Mouse (Mus musculus) liver, embryonic 14.5 days (tissue): ENCODE results near the gene Tlk2. TPM values are rescaled to one million over a fixed set of nuclear protein-coding genes. Genes with fewer than 3 reads are reported as not detected.

Experiments
- ATAC-seq: fragments of 200-750 bp; cut with Nextera tagmentation; 2 replicates; pipeline ENCODE4 v1.8.0; 2017; ENCODE audit warnings: moderate number of reproducible peaks, mild to moderate bottlenecking, moderate library complexity; ENCODE audit not compliant: insufficient read depth
- DNase-seq, 3 experiments: peaks; one replicate each; pipeline ENCODE4 v3.0.0-alpha.2; 2012 to 2013; ENCODE audit warnings: low read depth in 3 of 3, low spot score in 3 of 3
- H3K27ac ChIP-seq: fragments of 300-500 bp; sonication (generic); 2 replicates; pipeline ENCODE4 v1.5.1; 2014; ENCODE audit warnings: moderate library complexity, mild to moderate bottlenecking, control low read depth, inconsistent platforms
- H3K27me3 ChIP-seq: fragments of 300-500 bp; sonication (generic); 2 replicates; pipeline ENCODE4 v1.6.1; 2014; ENCODE audit warnings: mild to moderate bottlenecking, low read length, moderate library complexity; ENCODE audit not compliant: control insufficient read depth, insufficient read depth
- H3K36me3 ChIP-seq: fragments of 300-500 bp; sonication (generic); replicated peaks from 2 replicates; pipeline ENCODE4 v1.6.1; 2014; ENCODE audit warnings: low read depth; ENCODE audit not compliant: control insufficient read depth, insufficient read depth
- H3K4me1 ChIP-seq, 2 experiments: fragments of 200-500 bp in 1 of 2; fragments of 300-500 bp in 1 of 2; sonication (generic) in 1 of 2; replicated peaks; 2 replicates each; pipeline ENCODE4 v1.6.1; 2012 to 2014; ENCODE audit warnings: antibody characterized with exemption in 1 of 2, inconsistent platforms in 1 of 2, low read length in 1 of 2; ENCODE audit not compliant: control insufficient read depth in 2 of 2, insufficient read depth in 2 of 2
- H3K4me2 ChIP-seq: fragments of 300-500 bp; sonication (generic); 2 replicates; pipeline ENCODE4 v1.6.1; 2014; ENCODE audit warnings: low read depth, mild to moderate bottlenecking, control low read depth, moderate library complexity
- H3K4me3 ChIP-seq, 2 experiments: fragments of 200-500 bp in 1 of 2; fragments of 300-500 bp in 1 of 2; sonication (generic) in 1 of 2; 2 replicates each; pipeline ENCODE4 v1.5.1; 2012 to 2014; ENCODE audit warnings: low read depth in 2 of 2, low read length in 2 of 2, mild to moderate bottlenecking in 2 of 2, control low read depth in 1 of 2, inconsistent platforms in 1 of 2, moderate library complexity in 1 of 2; ENCODE audit not compliant: insufficient read depth in 1 of 2
- H3K9ac ChIP-seq: fragments of 300-500 bp; sonication (generic); replicated peaks from 2 replicates; pipeline ENCODE4 v1.6.1; 2014; ENCODE audit warnings: mild to moderate bottlenecking, control low read depth, moderate library complexity
- H3K9me3 ChIP-seq: fragments of 300-500 bp; sonication (generic); 2 replicates; pipeline ENCODE4 v1.6.1; 2016; ENCODE audit warnings: low read length, mixed read lengths; ENCODE audit not compliant: control insufficient read depth
- CTCF ChIP-seq: IDR thresholded peaks from 2 replicates; pipeline ENCODE4 v1.5.1; 2016; ENCODE audit warnings: antibody characterized with exemption, low read depth, control low read depth
- EP300 ChIP-seq: IDR thresholded peaks from 2 replicates; pipeline ENCODE4 v1.6.1; 2016; ENCODE audit warnings: antibody characterized with exemption, low read depth
- WGBS: fragments of 180-500 bp; shearing (Covaris S2); extraction: QIAGEN DNeasy Blood & Tissue Kit; methylation state at CpG from one replicate; pipeline ENCODE4 v1.1.7; 2014; ENCODE audit not compliant: insufficient replicate concordance; 5-methylcytosine and 5-hydroxymethylcytosine counted together
- polyA plus RNA-seq, 2 experiments: library from polyadenylated mRNA; depleted of rRNA in 1 of 2; stranded (reverse) in 1 of 2; unstranded in 1 of 2; fragments of >200 nt; fragmentation: Nextera tagmentation in 1 of 2; extraction: Ambion mirVana in 1 of 2; gene quantifications; 2 replicates each; pipeline versions ENCODE4 v1.2.1 to v1.2.3; 2012 to 2014

Tlk2 gene
- polyA plus RNA-seq, 2 experiments, result 10.2 to 16.3 TPM

DNA sequence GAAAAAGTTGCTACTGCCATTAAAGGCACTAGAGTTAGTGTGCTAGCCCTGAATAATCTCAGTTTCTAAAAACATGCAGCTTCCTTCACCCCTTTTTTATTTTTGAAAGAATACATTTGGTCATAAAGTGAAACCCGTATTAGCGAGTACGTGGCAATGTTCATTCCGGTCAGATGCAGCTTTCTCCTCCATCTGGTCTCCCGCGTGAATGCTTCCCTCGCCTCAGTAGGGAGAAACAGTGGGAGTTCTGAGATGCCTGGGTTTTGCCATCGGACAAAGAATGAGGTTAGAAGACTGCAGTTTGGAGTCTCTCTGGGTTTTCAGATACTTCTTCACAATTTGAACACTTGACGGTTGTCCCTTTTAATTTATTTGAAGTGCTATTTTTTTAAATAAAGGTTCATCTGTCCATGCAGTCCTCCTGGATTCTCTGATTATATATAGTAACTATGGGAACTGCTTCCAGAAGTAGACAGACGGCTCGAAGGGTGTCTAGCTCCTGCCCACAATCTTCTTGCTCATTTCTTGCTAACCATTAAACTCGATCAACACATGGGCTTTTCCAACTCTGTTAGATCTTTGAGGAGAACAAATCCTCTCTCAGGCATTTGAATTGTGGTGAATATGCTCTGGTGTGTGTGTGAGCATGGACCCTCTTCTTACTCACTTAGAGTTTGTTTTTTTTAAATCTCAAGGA is 103.3 kb downstream of the Tlk2 start:
- 91% methylated on average over 12 of the region's 12 CpGs for WGBS
- H3K4me3 ChIP-seq, result no peak overlapping the region

DNA sequence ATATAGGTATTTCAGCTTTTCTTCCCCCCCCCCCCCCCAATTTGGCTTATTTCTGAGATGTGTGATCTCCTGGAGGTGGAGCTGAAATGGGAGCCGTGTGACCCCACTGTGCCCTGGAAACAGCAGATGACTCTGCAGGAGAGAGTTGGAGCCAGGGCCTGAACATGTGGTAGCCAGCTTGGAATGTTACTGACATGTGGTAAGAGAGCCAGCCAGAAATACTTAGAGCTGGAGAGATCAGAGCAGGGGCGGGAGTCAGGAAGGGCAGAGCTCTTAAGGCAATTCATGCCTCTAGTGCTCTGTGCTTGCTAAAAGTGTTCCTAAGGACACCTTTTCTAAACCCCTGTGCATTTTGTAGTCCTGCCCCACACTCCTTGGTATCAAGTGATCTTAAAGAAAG is 103.9 kb downstream of the Tlk2 start:
- H3K36me3 ChIP-seq, result peaks cover 32% of the 10 kb centered on the region
- DNase-seq (no peak), ATAC-seq (no peak)
- no peaks in the 10 kb centered on the region for H3K9me3 ChIP-seq
- 91% methylated on average over 2 of the region's 2 CpGs for WGBS
- no peak overlapping the region for H3K9ac ChIP-seq
- H3K27me3 ChIP-seq, result no peaks in the 10 kb centered on the region
- no peak overlapping the region for H3K4me3 ChIP-seq
- H3K4me1 ChIP-seq, result no peaks in the 10 kb centered on the region
- no peak overlapping the region for H3K27ac ChIP-seq
- TF ChIP-seq EP300 (no peak), CTCF (no peak)
- no peak overlapping the region for H3K4me2 ChIP-seq

More for the DNA sequence above, 103.3 kb downstream of the Tlk2 start:
- no peaks in the 10 kb centered on the region for H3K27me3 ChIP-seq
- no peaks in the 10 kb centered on the region for H3K4me1 ChIP-seq
- ATAC-seq (no peak), DNase-seq (no peak)
- H3K36me3 ChIP-seq, result peaks cover 35% of the 10 kb centered on the region
- no peak overlapping the region for H3K4me2 ChIP-seq
- H3K9ac ChIP-seq, result no peak overlapping the region
- H3K9me3 ChIP-seq, result no peaks in the 10 kb centered on the region
- TF ChIP-seq CTCF, result no peak
- TF ChIP-seq EP300, result no peak
- no peak overlapping the region for H3K27ac ChIP-seq

DNA sequence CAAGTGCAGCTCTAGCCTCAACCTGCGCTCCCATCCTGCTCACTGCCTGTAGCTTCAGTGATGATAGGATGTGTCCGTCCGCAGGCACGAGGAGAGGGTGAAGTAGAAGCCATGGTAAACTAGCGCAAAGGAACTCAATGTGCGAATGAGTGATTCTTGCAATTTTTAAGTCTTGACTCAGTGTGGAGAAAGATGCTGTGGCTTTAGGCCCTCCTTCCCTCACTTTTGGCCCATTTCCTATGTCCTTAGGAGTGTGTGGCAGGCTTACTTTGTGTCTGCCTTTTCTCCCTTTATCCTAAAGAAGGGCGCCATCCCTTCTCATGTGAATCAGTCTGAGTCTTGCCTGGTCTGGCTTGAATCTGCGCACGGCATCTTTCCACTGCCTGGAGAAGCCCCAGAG is 104.4 kb downstream of the Tlk2 start:
- H3K9me3 ChIP-seq, result no peaks in the 10 kb centered on the region
- H3K9ac ChIP-seq, result no peak overlapping the region
- H3K36me3 ChIP-seq, result peaks cover 28% of the 10 kb centered on the region
- TF ChIP-seq CTCF (no peak), EP300 (no peak)
- no peak overlapping the region for H3K4me3 ChIP-seq
- H3K27me3 ChIP-seq, result no peaks in the 10 kb centered on the region
- DNase-seq (no peak), ATAC-seq (no peak)
- H3K4me1 ChIP-seq, result no peaks in the 10 kb centered on the region
- 91% methylated on average over 9 of the region's 9 CpGs for WGBS
- no peak overlapping the region for H3K4me2 ChIP-seq
- no peak overlapping the region for H3K27ac ChIP-seq

DNA sequence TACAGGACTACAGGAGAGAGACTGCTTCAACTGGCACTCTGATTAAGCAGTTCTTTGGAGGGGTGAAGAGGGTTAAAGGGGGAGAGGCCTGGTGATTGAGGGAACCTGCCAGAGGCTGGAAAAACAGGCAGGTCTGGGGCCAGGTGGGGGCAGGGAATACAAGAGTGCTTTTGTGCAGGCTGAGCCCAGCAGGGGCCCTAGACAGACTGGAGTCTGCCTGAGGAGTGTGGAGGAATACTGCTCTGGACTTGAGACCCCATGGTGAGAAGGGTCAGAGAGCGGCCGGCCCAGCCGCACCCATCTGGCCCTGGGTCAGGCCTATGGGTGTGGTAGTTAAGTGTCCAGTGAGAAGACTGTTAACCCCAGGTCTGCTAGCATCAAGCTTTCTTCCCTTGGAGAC is 107.1 kb downstream of the Tlk2 start:
- no peaks in the 10 kb centered on the region for H3K9me3 ChIP-seq
- ATAC-seq (peak; percentile 27; the same call in 1 of the 2 replicates), DNase-seq (no peak)
- H3K36me3 ChIP-seq, result peaks cover 20% of the 10 kb centered on the region
- peaks cover 6% of the 10 kb centered on the region for H3K27me3 ChIP-seq
- WGBS, result 84% methylated on average over 3 of the region's 3 CpGs
- H3K4me2 ChIP-seq, result no peak overlapping the region
- no peaks in the 10 kb centered on the region for H3K4me1 ChIP-seq
- H3K27ac ChIP-seq, result no peak overlapping the region
- no peak overlapping the region for H3K9ac ChIP-seq
- no peak overlapping the region for H3K4me3 ChIP-seq
- TF ChIP-seq CTCF (no peak), EP300 (no peak)

DNA sequence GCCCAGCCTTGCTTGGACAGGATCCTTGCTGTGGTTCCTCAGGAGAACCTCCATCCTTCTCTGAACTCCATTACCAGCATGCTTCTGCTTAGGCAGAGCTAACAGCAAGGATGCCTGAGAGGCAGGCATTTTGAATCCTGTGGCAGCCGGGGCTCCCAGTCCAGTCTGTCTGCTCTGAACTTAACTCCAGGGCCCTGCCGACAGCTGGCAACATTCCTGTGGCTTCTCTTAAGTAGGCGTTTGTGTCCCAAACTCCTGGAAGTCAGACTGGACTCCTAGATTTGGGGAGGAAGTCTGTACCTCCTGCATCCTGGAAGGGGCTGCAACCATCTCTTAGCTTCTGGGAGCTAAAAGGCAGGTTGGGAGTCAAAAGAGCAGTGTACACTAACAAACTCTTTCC is 110.8 kb downstream of the Tlk2 start:
- WGBS, result 57% methylated on average over 3 of the region's 3 CpGs
- Histone ChIP-seq H3K36me3 (peaks cover under 1% of the 10 kb centered on the region), H3K4me3 (no peak overlapping the region), H3K27ac (no peak overlapping the region), H3K9ac (no peak overlapping the region), H3K4me1 (no peaks in the 10 kb centered on the region), H3K27me3 (peaks cover 42% of the 10 kb centered on the region), H3K9me3 (no peaks in the 10 kb centered on the region), H3K4me2 (no peak overlapping the region)
- TF ChIP-seq CTCF (no peak), EP300 (no peak)
- no peak for ATAC-seq
- no peak for DNase-seq
